Mouse (Mus musculus): ENCODE data around the gene Rpl5. TPM values are rescaled to one million over a fixed set of nuclear protein-coding genes. Genes with fewer than 3 reads are reported as not detected.

Rpl5 gene
- polyA plus RNA-seq (2017; shearing (Covaris generic)), result 29.8 TPM

GRCm38 (mm10) chr5:107900206-107901013 is at the start of gene Rpl5:
TSS of gene Rpl5 (plus strand) at chr5:107900502.

GRCm38 (mm10) chr5:107874561-107875260 is 25.6 kb upstream of the Rpl5 start, which contains the start of gene Evi5:
TSS of gene Evi5 (minus strand) at chr5:107875107.

Other genes starting within 250 kb of the Rpl5 start
- 45.5 TPM for gene Gfi1, start 174.5 kb upstream of the Rpl5 start, polyA plus RNA-seq (2017; shearing (Covaris generic))
- gene Ube2d2b, start 70.4 kb upstream of the Rpl5 start, polyA plus RNA-seq (2017; shearing (Covaris generic)), result not detected
- 4.2 TPM for gene Evi5, start 25.4 kb upstream of the Rpl5 start, polyA plus RNA-seq (2017; shearing (Covaris generic))
- 78.2 TPM for gene Fam69a, start 86.6 kb downstream of the Rpl5 start, polyA plus RNA-seq (2017; shearing (Covaris generic))
- 88.2 TPM for gene Mtf2, start 165.2 kb downstream of the Rpl5 start, polyA plus RNA-seq (2017; shearing (Covaris generic))
- 80.4 TPM for gene Tmed5, start 232.1 kb downstream of the Rpl5 start, polyA plus RNA-seq (2017; shearing (Covaris generic))
- 0.87 TPM for gene Ccdc18, start 232.4 kb downstream of the Rpl5 start, polyA plus RNA-seq (2017; shearing (Covaris generic))

All from CD4-positive, CD25-positive, alpha-beta regulatory T cell (primary cell).